Mouse (Mus musculus) right cerebral cortex, postnatal 25 days (tissue): ENCODE results near the gene Lmf1.
A peak's percentile ranks its signal among the peaks of the same experiment; 100 is the strongest.

Source experiments
- DNase-seq: peaks from one replicate; pipeline ENCODE4 v3.0.0; 2022

Gene Lmf1

GRCm38 (mm10) chr17:25643517-25644294, 64.8 kb downstream of the Lmf1 start:
- DNase-seq, result no peak

DNA sequence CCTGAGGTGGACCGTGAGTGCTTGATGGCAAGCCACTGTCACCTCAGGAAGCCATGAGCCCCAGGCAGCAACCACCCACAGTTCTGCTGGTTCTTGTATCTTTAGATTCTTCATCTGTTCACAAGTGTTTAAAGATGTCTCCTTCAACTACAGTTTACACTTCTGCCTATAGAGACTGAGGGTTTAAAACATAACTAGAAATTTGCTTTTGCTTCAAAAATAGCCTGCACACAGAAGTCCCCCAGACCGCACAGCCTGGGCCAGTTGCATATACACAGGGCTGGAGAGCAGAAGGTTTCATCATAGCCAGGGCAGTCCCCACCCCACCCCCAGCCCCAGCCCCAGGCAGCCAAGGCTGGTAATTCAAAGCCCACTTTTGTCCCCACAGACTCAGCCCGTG, 65.9 kb downstream of the Lmf1 start:
- no peak for DNase-seq

- no peak for DNase-seq
Observed at GRCm38 (mm10) chr17:25645661-25646060, 66.8 kb downstream of the Lmf1 start.

DNA sequence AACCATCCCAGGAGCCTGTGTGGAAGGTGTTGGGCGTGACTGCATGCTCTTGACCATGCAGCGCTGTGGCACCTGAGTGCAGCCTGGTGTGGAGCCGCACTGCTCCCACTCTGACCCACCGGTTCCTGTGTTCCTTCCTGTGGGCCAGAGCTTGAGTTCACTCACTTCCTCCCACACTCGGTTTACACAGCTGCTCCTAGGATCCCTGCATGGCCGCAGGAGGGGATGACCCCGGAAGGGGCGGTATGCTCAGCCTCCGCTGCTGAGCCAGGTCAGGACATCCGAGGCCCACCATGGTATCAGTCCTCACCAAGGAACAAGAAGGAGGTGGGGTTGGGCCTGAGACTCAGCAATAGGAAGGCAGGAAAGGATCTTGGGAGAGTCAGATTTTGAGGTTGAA, 69.0 kb downstream of the Lmf1 start:
- DNase-seq, result no peak

- no peak for DNase-seq
Observed at GRCm38 (mm10) chr17:25648678-25649216, 69.9 kb downstream of the Lmf1 start.

DNA sequence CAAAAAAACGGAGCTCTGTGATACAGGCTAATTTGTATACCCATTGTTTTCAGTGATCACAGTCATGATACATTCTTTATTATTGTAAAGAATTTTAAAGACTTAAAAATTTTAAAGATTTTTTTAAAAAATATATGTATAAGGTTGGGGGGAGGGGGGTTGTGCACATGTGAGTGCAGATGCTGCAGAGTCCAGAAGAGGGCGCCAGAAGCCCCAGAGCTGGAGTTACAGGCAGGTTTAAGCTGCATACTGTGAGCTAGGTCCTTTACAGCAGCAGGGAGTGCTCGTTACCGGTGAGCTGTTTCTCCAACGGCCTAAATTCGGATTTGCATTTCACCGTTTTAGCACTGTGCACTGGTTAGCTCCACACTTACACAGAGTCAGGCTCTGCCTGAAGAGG, 71.8 kb downstream of the Lmf1 start:
- no peak for DNase-seq

DNA sequence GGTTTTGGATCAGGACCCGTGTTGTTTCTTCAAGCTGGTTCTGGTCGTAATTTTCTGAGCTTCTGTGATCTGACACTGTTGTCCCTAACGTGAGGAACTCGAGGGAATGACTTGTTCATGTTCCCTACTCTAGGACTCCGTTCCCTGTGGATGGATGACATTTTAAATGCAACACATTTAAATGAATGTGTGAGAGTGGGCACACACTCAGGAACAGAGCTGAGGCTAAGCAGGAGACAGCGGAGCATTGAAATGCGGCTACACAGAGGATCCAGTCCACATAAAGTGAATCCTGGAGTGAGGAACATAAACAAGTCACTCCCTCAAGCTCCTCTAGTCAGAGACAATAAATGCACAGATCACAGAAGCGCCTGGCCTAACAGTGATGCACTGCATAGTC, 73.4 kb downstream of the Lmf1 start:
- DNase-seq, result no peak

GRCm38 (mm10) chr17:25656142-25656825, 77.4 kb downstream of the Lmf1 start:
- no peak for DNase-seq

- DNase-seq, result no peak
Observed at GRCm38 (mm10) chr17:25656826-25657189, 77.9 kb downstream of the Lmf1 start.

DNA sequence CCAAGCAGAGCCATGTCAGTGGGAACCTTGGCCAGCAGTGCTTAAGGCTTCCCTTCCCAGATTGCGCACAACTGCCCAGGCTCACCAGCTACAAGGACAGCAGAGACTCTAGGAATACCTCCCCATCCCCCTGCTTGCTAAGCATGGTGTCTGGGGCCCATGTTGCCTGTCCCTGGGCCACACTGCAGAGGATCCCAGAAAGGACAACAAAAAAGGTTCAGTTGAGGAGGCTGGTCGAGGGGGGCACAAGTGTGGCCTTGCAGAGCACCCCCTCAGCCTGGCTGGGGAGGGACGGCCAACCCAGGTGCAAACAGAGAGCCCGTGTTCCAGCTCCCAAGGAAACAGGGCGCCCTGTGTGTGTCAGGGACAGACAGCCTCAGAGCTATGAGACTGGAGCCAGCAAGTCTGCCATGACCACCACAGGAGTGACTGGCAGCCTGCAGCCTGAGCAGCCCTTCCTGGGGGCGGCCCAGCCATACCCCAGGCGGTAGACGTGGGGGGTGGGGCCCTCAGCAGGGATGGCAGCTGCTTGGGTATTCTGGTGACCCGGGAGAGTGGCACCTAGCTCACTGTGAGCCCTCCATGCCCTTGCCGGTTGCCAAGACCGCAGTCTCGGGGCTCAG, 84.4 kb downstream of the Lmf1 start:
- no peak for DNase-seq

DNA sequence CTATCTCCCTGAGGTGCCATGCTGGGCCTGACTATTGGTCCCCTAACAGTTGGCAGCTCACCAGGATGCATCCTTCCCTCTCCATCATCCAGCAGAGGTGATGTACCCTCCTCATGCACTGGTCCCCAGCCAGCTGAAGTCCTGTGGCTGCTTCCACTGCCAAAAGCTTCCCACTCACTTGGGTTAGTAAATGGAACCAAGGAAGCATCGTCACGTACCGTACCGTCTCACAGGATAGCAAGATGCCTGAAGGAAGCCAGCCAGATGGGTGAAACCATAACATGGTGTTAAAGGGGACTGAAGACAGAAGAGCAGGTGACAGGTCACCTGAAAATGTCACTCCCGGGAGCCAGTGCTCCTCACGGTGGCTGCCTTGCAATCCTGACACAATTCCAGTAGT, 86.6 kb downstream of the Lmf1 start:
- no peak for DNase-seq

- no peak for DNase-seq
Observed at GRCm38 (mm10) chr17:25665891-25666290, 87.0 kb downstream of the Lmf1 start.

GRCm38 (mm10) chr17:25668481-25669055, 89.7 kb downstream of the Lmf1 start:
- DNase-seq, result no peak

GRCm38 (mm10) chr17:25672982-25673381, 94.1 kb downstream of the Lmf1 start:
- DNase-seq, result no peak

- no peak for DNase-seq
Observed at GRCm38 (mm10) chr17:25677969-25678368, 99.1 kb downstream of the Lmf1 start.

- DNase-seq, result no peak
Observed at GRCm38 (mm10) chr17:25679818-25680217, 100.9 kb downstream of the Lmf1 start.

DNA sequence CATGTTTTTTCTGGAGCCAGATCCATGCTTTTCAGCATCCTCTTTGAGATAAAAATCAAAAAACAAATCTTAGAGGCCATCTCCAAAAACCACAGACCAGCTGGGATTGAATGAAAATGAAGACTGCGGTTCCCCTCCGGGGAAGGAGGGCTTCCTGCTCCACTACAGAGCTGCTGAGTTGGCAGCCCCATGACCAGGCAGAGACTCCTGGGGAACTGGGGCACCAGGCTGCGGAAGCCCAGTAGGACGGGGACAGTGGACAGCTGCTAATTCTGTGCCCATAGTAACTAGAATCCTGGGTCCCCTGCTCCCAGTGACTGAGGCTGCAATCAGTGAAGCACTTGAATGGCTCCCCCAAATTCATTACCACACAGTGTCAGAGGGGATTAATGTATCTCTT, 102.8 kb downstream of the Lmf1 start:
- no peak for DNase-seq

- no peak for DNase-seq
Observed at GRCm38 (mm10) chr17:25686323-25686722, 107.4 kb downstream of the Lmf1 start.

DNA sequence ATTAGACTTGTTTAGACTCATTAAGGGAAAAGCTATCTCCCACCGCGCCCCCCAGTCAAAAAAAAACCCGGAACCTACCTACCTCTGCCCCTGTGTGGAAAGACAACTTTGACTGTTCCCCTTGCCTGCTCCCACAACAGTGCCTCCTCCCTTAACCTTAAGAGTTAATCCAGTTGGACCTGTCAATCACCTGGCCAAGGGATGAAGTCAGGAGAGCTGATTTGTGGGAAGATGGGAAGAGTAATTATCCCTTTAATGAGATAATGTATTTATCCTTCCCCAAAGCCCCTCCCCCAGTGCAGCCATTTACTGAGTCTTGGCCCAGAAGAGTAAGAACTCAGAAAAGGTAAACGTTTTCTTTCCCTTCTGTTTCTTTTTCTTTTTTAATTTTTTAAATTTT, 110.0 kb downstream of the Lmf1 start:
- no peak for DNase-seq

DNA sequence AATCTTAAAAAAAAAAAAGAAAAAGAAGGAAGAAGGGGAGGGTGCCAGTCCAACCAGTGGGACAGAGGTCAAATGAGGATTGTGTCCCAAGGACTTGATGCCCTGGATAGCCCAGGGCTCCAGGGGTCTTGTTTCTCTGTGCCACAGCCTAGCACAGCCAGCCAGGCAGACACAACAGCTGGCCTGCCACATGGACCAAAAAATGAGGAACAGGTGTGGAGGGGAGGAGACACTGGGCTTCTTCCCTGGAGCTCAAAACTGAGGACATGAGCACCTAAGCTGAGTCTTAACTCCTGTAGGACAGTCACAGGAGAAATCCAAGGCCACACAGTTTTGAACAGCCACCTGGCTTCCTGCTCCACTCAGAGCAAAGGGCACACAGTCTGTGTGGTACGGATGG, 117.4 kb downstream of the Lmf1 start:
- DNase-seq, result no peak

DNA sequence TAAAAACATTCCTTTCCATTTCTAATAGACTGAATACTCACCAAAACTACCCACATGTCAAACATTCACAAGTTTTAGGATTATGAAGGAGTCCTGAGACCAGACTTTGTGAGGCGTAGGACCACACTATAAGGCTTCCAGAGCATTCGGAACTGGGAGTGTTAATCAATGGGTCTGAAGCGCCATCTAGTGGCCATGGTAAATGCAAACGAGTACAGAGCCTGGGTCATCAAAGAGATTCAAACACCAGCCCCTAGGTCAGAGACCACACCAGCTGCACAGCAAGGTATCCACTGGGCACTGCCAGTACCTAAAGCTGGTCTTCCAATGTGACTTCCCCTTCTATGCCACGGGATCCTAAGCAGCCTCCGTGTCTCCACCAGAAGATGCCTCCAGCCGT, 119.6 kb downstream of the Lmf1 start:
- DNase-seq, result peak; percentile 74

DNA sequence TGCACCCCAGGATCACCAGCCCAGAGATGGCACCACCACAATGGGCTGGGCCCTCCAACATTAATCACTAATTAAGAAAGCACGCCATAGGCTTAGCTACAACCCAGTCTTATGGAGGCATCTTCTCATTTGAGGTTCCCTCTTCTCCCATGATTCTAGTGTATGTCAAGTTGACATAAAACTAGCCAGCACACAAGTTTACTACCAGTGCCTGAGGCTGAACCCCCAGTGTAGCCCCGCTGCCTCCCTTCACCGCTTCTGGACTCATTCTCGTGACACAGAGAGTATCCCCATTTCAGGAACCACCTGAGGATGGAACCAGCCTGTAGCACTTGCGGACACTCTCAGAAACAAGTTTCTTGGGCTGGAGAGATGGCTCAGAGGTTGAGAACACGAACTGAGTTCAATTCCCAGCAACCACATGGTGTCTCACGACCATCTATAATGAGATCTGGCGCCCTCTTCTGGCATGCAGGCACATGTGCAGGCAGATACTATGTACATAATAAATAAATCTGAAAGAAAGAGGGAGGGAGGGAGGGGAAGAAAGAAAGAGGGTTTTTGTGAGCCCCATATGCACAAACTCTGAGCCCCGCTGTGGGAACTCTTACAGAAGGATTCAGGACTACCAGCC, 122.1 kb downstream of the Lmf1 start:
- no peak for DNase-seq

- DNase-seq, result no peak
Observed at GRCm38 (mm10) chr17:25709994-25710393, 131.1 kb downstream of the Lmf1 start.
